Mouse (Mus musculus) E14TG2a.4 (cell line): ENCODE results near the gene Nek9.

Experiments used
- H3K27me3 ChIP-seq: 2 replicates; pipeline ENCODE4 v1.6.1; 2014; ENCODE audit warnings: low read length, control low read depth; ENCODE audit not compliant: insufficient read depth
- H3K36me3 ChIP-seq: 2 replicates; pipeline ENCODE4 v1.6.1; 2014; ENCODE audit warnings: low read length, control low read depth; ENCODE audit not compliant: insufficient read depth
- H3K4me1 ChIP-seq: replicated peaks from 2 replicates; pipeline ENCODE4 v1.6.1; 2014; ENCODE audit warnings: low read depth, low read length, control low read depth
- H3K4me3 ChIP-seq: replicated peaks from 2 replicates; pipeline ENCODE4 v1.5.1; 2014; ENCODE audit warnings: mild to moderate bottlenecking, low read length
- H3K9me3 ChIP-seq: 2 replicates; pipeline ENCODE4 v1.6.1; 2014; ENCODE audit warnings: low read length, control low read depth
- CTCF ChIP-seq: conservative IDR thresholded peaks from 2 replicates; pipeline ENCODE4 v1.5.1; 2014; ENCODE audit warnings: low read length
- NANOG ChIP-seq: IDR thresholded peaks from 2 replicates; pipeline ENCODE4 v1.6.1; 2014; ENCODE audit warnings: borderline replicate concordance, low read length, mixed read lengths
- POU5F1 ChIP-seq: IDR thresholded peaks from 2 replicates; pipeline ENCODE4 v1.6.1; 2014; ENCODE audit warnings: low read length, borderline replicate concordance

The Nek9 gene

DNA sequence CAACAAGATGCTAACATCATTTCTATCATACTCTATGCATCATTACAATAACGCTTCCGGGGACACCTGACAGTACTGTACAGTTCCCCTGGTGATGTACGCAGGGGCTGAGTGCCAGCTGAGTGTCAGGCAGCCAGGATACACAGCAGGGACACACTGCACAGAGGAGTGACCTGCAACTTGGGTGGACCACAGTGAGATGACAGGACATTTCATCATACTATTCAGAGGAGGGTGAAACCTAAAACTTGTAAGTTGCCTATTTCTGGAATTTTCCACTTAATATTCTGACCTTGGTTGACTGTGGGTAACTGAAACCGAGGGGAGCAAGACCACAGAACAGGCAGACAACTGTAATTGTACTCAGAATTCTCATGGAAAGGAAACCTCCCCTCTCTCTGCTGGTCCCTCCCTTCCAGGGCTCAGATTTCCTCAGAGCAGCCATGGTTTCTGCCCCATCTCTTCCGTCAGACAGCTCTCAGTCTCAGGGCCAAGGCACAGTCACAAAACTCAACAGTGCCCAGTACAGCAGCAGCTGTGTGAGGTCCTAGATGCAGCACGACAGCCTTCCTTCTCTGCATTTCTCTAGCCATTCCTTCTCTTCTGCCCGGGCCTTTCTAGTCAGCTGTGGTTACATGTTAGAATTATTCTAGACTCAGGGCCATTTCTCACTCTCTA is 82.9 kb downstream of the Nek9 start:
- no peak for TF ChIP-seq NANOG
- TF ChIP-seq CTCF = no peak
- TF ChIP-seq POU5F1 = no peak
- H3K9me3 ChIP-seq = peaks cover under 1% of the 10 kb centered on the region; the same call in 1 of the 2 replicates
- no peaks in the 10 kb centered on the region for H3K27me3 ChIP-seq
- no peaks in the 10 kb centered on the region for H3K4me1 ChIP-seq
- no peak overlapping the region for H3K4me3 ChIP-seq
- peaks cover 60% of the 10 kb centered on the region for H3K36me3 ChIP-seq

DNA sequence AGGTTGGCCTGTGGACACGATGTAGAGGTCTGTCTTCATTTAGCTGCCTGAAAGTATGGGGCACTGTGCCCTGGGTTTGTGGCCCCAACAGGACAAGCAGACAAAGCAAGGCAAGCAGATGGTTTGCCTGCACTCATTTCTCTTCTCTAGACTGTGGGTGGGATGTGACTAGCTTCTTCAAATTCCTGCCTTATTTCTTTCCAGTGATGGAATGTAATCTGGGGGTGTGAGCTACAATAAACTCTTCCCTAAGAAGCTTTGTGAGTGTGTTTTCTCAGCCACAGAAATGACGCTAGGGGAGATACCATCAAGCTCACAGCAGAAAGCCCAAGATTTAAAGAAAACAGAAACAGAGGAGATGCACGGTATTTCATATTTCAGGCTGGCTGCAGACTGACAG is 87.1 kb downstream of the Nek9 start:
- H3K9me3 ChIP-seq = peaks cover 23% of the 10 kb centered on the region
- no peaks in the 10 kb centered on the region for H3K4me1 ChIP-seq
- no peak overlapping the region for H3K4me3 ChIP-seq
- TF ChIP-seq NANOG (no peak), CTCF (no peak), POU5F1 (no peak)
- peaks cover 50% of the 10 kb centered on the region for H3K36me3 ChIP-seq
- no peaks in the 10 kb centered on the region for H3K27me3 ChIP-seq
